Mouse (Mus musculus): ENCODE data around the gene Bdkrb2. TPM values are rescaled to one million over a fixed set of nuclear protein-coding genes. Genes with fewer than 3 reads are reported as not detected.

The Bdkrb2 gene
- polyA plus RNA-seq, 1 experiment from 2014 or later: 0.17 TPM

GRCm38 (mm10) chr12:105603904-105604303 is 40.9 kb downstream of the Bdkrb2 start:
- Histone ChIP-seq H3K4me2 (ENCODE audit: low read depth) (no peak overlapping the region), H3K27ac (ENCODE audit: low read depth, low read length) (no peak overlapping the region), H3K36me3 (ENCODE audit: control insufficient read depth, insufficient read depth, low read length) (no peaks in the 10 kb centered on the region), H3K4me3 (ENCODE audit: low read depth, low read length) (no peak overlapping the region), H3K4me1 (ENCODE audit: control insufficient read depth, insufficient read depth, low read length) (no peaks in the 10 kb centered on the region), H3K9ac (ENCODE audit: low read length) (no peak overlapping the region), H3K9me3 (ENCODE audit: control insufficient read depth, low read length) (no peaks in the 10 kb centered on the region), H3K27me3 (ENCODE audit: control insufficient read depth, insufficient read depth, low read length) (no peaks in the 10 kb centered on the region)
- 92% methylated on average over 11 of the region's 11 CpGs for WGBS
- ATAC-seq (ENCODE audit: insufficient read depth, low FRiP score, low TSS enrichment): no peak
- DNase-seq (ENCODE audit: low spot score): no peak

DNA sequence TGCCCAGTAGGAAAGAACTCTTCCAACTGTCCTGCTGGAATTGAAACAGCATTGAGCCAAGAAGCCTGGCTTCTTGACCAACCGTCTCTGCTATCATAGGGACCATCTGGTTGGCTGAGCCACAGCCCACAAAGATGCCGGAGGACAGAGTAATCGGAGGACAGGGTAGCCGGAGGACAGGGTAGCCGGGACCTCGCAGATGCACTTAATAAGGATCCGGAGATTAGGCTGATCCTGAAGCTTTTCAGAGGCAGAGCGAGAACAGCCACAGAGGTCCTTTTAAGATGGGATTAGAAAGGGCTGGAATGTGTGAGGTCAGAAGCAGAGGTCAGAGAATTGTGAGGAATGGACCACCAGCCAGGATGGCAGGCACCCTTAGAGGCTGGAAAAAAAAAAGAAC is 42.2 kb downstream of the Bdkrb2 start:
- H3K27ac ChIP-seq (ENCODE audit: low read depth, low read length): no peak overlapping the region
- H3K4me3 ChIP-seq (ENCODE audit: low read depth, low read length): no peak overlapping the region
- no peaks in the 10 kb centered on the region for H3K4me1 ChIP-seq (ENCODE audit: control insufficient read depth, insufficient read depth, low read length)
- WGBS: 49% methylated on average over 8 of the region's 8 CpGs
- H3K27me3 ChIP-seq (ENCODE audit: control insufficient read depth, insufficient read depth, low read length): no peaks in the 10 kb centered on the region
- H3K4me2 ChIP-seq (ENCODE audit: low read depth): no peak overlapping the region
- DNase-seq (ENCODE audit: low spot score) (no peak), ATAC-seq (ENCODE audit: insufficient read depth, low FRiP score, low TSS enrichment) (no peak)
- no peak overlapping the region for H3K9ac ChIP-seq (ENCODE audit: low read length)
- H3K9me3 ChIP-seq (ENCODE audit: control insufficient read depth, low read length): no peaks in the 10 kb centered on the region
- H3K36me3 ChIP-seq (ENCODE audit: control insufficient read depth, insufficient read depth, low read length): no peaks in the 10 kb centered on the region

DNA sequence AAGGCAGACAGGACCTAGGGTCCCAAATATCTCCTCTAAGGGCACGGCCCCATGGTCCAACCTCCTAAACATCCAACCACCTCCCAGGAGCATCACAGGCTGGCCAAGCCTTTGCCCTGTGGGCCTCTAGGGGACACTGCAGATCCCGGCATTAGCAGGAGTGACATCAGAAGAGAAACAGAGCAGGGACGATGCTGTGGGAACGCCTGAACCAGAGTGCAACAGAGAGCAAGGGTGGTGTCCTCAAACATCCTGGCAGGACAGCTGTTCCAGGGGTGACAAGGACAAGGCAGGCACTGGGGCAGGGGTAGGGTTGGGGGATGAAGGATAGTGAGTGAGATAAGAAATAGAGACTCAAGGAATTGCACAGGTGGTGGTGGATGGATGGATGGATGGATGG is 43.9 kb downstream of the Bdkrb2 start:
- H3K4me2 ChIP-seq (ENCODE audit: low read depth): no peak overlapping the region
- H3K9ac ChIP-seq (ENCODE audit: low read length): no peak overlapping the region
- WGBS: 85% methylated on average over 4 of the region's 4 CpGs
- H3K4me1 ChIP-seq (ENCODE audit: control insufficient read depth, insufficient read depth, low read length): no peaks in the 10 kb centered on the region
- DNase-seq (ENCODE audit: low spot score): no peak
- no peaks in the 10 kb centered on the region for H3K9me3 ChIP-seq (ENCODE audit: control insufficient read depth, low read length)
- H3K27ac ChIP-seq (ENCODE audit: low read depth, low read length): no peak overlapping the region
- H3K27me3 ChIP-seq (ENCODE audit: control insufficient read depth, insufficient read depth, low read length): no peaks in the 10 kb centered on the region
- ATAC-seq (ENCODE audit: insufficient read depth, low FRiP score, low TSS enrichment): no peak
- H3K36me3 ChIP-seq (ENCODE audit: control insufficient read depth, insufficient read depth, low read length): no peaks in the 10 kb centered on the region
- H3K4me3 ChIP-seq (ENCODE audit: low read depth, low read length): no peak overlapping the region

GRCm38 (mm10) chr12:105611045-105611444 is 48.0 kb downstream of the Bdkrb2 start:
- no peak overlapping the region for H3K4me2 ChIP-seq (ENCODE audit: low read depth)
- ATAC-seq (ENCODE audit: insufficient read depth, low FRiP score, low TSS enrichment) (no peak), DNase-seq (ENCODE audit: low spot score) (no peak)
- H3K9me3 ChIP-seq (ENCODE audit: control insufficient read depth, low read length): no peaks in the 10 kb centered on the region
- H3K9ac ChIP-seq (ENCODE audit: low read length): no peak overlapping the region
- no peak overlapping the region for H3K27ac ChIP-seq (ENCODE audit: low read depth, low read length)
- WGBS: 90% methylated on average over 2 of the region's 2 CpGs
- no peaks in the 10 kb centered on the region for H3K36me3 ChIP-seq (ENCODE audit: control insufficient read depth, insufficient read depth, low read length)
- H3K4me1 ChIP-seq (ENCODE audit: control insufficient read depth, insufficient read depth, low read length): no peaks in the 10 kb centered on the region
- no peak overlapping the region for H3K4me3 ChIP-seq (ENCODE audit: low read depth, low read length)
- H3K27me3 ChIP-seq (ENCODE audit: control insufficient read depth, insufficient read depth, low read length): no peaks in the 10 kb centered on the region

GRCm38 (mm10) chr12:105611748-105612147 is 48.7 kb downstream of the Bdkrb2 start:
- Histone ChIP-seq H3K4me3 (ENCODE audit: low read depth, low read length) (no peak overlapping the region), H3K9me3 (ENCODE audit: control insufficient read depth, low read length) (no peaks in the 10 kb centered on the region), H3K27ac (ENCODE audit: low read depth, low read length) (no peak overlapping the region), H3K36me3 (ENCODE audit: control insufficient read depth, insufficient read depth, low read length) (no peaks in the 10 kb centered on the region), H3K27me3 (ENCODE audit: control insufficient read depth, insufficient read depth, low read length) (no peaks in the 10 kb centered on the region), H3K9ac (ENCODE audit: low read length) (no peak overlapping the region), H3K4me2 (ENCODE audit: low read depth) (no peak overlapping the region), H3K4me1 (ENCODE audit: control insufficient read depth, insufficient read depth, low read length) (no peaks in the 10 kb centered on the region)
- DNase-seq (ENCODE audit: low spot score) (peak; percentile 80), ATAC-seq (ENCODE audit: insufficient read depth, low FRiP score, low TSS enrichment) (peak; percentile 53; the same call in 1 of the 2 replicates)
- WGBS: 16% methylated on average over 7 of the region's 7 CpGs

DNA sequence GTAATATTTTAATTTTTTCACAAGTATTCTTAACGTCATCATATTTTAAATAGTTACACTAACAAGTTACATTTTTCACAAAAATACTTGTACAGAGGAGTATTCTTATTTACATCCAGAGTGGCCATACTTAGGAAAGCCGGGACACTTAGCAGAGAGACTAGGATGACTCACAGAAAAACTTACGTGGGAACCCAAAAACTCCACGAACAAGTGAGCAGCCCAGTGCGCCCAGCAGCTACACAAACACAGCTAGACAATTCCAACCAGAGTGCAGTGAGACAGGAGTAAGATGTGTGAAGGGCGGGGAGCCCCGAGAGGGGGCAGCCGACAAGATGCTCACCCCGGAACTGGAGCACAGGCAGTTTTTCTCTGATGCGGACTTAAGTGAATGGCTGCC is 50.5 kb downstream of the Bdkrb2 start:
- Histone ChIP-seq H3K27ac (ENCODE audit: low read depth, low read length) (no peak overlapping the region), H3K4me3 (ENCODE audit: low read depth, low read length) (no peak overlapping the region), H3K9ac (ENCODE audit: low read length) (no peak overlapping the region), H3K9me3 (ENCODE audit: control insufficient read depth, low read length) (no peaks in the 10 kb centered on the region), H3K4me1 (ENCODE audit: control insufficient read depth, insufficient read depth, low read length) (no peaks in the 10 kb centered on the region), H3K4me2 (ENCODE audit: low read depth) (no peak overlapping the region), H3K27me3 (ENCODE audit: control insufficient read depth, insufficient read depth, low read length) (no peaks in the 10 kb centered on the region), H3K36me3 (ENCODE audit: control insufficient read depth, insufficient read depth, low read length) (no peaks in the 10 kb centered on the region; the same call in 1 of the 2 replicates)
- no peak for DNase-seq (ENCODE audit: low spot score)
- ATAC-seq (ENCODE audit: insufficient read depth, low FRiP score, low TSS enrichment): no peak
- WGBS: 89% methylated on average over 10 of the region's 10 CpGs

GRCm38 (mm10) chr12:105622048-105622447 is 59.0 kb downstream of the Bdkrb2 start:
- no peaks in the 10 kb centered on the region for H3K4me1 ChIP-seq (ENCODE audit: control insufficient read depth, insufficient read depth, low read length)
- no peak overlapping the region for H3K27ac ChIP-seq (ENCODE audit: low read depth, low read length)
- no peaks in the 10 kb centered on the region for H3K9me3 ChIP-seq (ENCODE audit: control insufficient read depth, low read length)
- peaks cover 11% of the 10 kb centered on the region for H3K36me3 ChIP-seq (ENCODE audit: control insufficient read depth, insufficient read depth, low read length)
- no peak overlapping the region for H3K4me2 ChIP-seq (ENCODE audit: low read depth)
- DNase-seq (ENCODE audit: low spot score): no peak
- no peak overlapping the region for H3K9ac ChIP-seq (ENCODE audit: low read length)
- 97% methylated on average over 7 of the region's 7 CpGs for WGBS
- H3K4me3 ChIP-seq (ENCODE audit: low read depth, low read length): no peak overlapping the region
- no peaks in the 10 kb centered on the region for H3K27me3 ChIP-seq (ENCODE audit: control insufficient read depth, insufficient read depth, low read length)
- ATAC-seq (ENCODE audit: insufficient read depth, low FRiP score, low TSS enrichment): no peak

GRCm38 (mm10) chr12:105622981-105623539 is 60.0 kb downstream of the Bdkrb2 start:
- no peak for DNase-seq (ENCODE audit: low spot score)
- 66% methylated on average over 12 of the region's 12 CpGs for WGBS
- no peaks in the 10 kb centered on the region for H3K27me3 ChIP-seq (ENCODE audit: control insufficient read depth, insufficient read depth, low read length)
- no peak overlapping the region for H3K27ac ChIP-seq (ENCODE audit: low read depth, low read length)
- H3K36me3 ChIP-seq (ENCODE audit: control insufficient read depth, insufficient read depth, low read length): peaks cover 13% of the 10 kb centered on the region
- H3K9me3 ChIP-seq (ENCODE audit: control insufficient read depth, low read length): no peaks in the 10 kb centered on the region
- no peak overlapping the region for H3K4me2 ChIP-seq (ENCODE audit: low read depth)
- H3K4me3 ChIP-seq (ENCODE audit: low read depth, low read length): no peak overlapping the region
- ATAC-seq (ENCODE audit: insufficient read depth, low FRiP score, low TSS enrichment): no peak
- H3K9ac ChIP-seq (ENCODE audit: low read length): no peak overlapping the region
- H3K4me1 ChIP-seq (ENCODE audit: control insufficient read depth, insufficient read depth, low read length): no peaks in the 10 kb centered on the region

DNA sequence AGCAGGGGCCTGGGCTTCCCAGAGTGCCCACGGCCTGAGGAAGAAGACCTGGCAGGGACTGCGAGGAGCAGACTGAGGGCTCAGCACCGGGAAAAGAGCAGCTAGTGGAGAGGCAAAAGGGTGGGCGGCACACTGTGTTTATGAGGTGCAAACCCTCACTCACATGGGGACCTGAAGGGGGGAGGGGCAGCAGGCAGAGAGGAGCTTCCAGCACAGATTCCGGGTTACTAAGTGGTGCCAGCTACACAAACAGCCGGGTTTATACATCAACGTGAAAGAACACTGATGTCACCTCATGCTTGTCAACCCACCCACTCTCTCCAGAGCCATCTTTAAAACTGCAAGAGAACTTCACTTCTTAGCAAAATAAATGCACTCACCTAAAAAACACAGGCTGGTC is 62.8 kb downstream of the Bdkrb2 start:
- Histone ChIP-seq H3K27ac (ENCODE audit: low read depth, low read length) (no peak overlapping the region), H3K4me3 (ENCODE audit: low read depth, low read length) (no peak overlapping the region), H3K4me1 (ENCODE audit: control insufficient read depth, insufficient read depth, low read length) (no peaks in the 10 kb centered on the region), H3K27me3 (ENCODE audit: control insufficient read depth, insufficient read depth, low read length) (no peaks in the 10 kb centered on the region), H3K9me3 (ENCODE audit: control insufficient read depth, low read length) (no peaks in the 10 kb centered on the region), H3K9ac (ENCODE audit: low read length) (no peak overlapping the region), H3K4me2 (ENCODE audit: low read depth) (no peak overlapping the region), H3K36me3 (ENCODE audit: control insufficient read depth, insufficient read depth, low read length) (peaks cover 10% of the 10 kb centered on the region)
- 45% methylated on average over 7 of the region's 7 CpGs for WGBS
- no peak for DNase-seq (ENCODE audit: low spot score)
- no peak for ATAC-seq (ENCODE audit: insufficient read depth, low FRiP score, low TSS enrichment)

Data from neural tube, embryonic 11.5 days (tissue).